ENCODE assay signal across 13 mouse cellular contexts in genomic region chr4:148214460-148215136, GRCm38 (mm10). TPM values are rescaled to one million over a fixed set of nuclear protein-coding genes. Genes with fewer than 3 reads are reported as not detected.
A peak's percentile ranks its signal among the peaks of the same experiment; 100 is the strongest.
DNase-seq lines count a peak whose midpoint lies in the region; ATAC-seq and TF ChIP-seq lines count a peak whose summit lies in the region.
"Had no signal": no experiment of that assay in that cellular context is flagged by ENCODE, and none has a peak within 500 bp of the region (broad histone marks: within the 10 kb centered on the region; RNA-seq: fewer than 3 reads in every experiment).

No protein-coding gene starts in this region.

- no peak for TF ChIP-seq CTCF in liver, postnatal 0 days (IDR thresholded peaks at IDR 0.05; ENCODE audit: low read depth)
- TF ChIP-seq CTCF in hindbrain, postnatal 0 days (IDR thresholded peaks at IDR 0.05; ENCODE audit: low read depth) = no peak

- H3K4me2 ChIP-seq in liver, embryonic 12.5 days = no peak overlapping the region
- no peak overlapping the region for H3K4me2 ChIP-seq in liver, postnatal 0 days (ENCODE audit: low read depth, low read length)
- no peak overlapping the region for H3K4me2 ChIP-seq in hindbrain, postnatal 0 days (ENCODE audit: low read depth, low read length)
- no peak overlapping the region for H3K4me2 ChIP-seq in midbrain, embryonic 14.5 days (ENCODE audit: low read length)
- H3K4me2 ChIP-seq: heart, embryonic 15.5 days; lung, embryonic 15.5 days had no signal

- peak; percentile 17 for DNase-seq in cerebellum, adult 11-12 months
- no peak for DNase-seq in cerebellum, postnatal 25 days
- no peak for DNase-seq in liver, postnatal 0 days
- DNase-seq in hindbrain, postnatal 0 days (ENCODE audit: low spot score) = no peak
- DNase-seq in midbrain, embryonic 14.5 days = no peak
- DNase-seq in c-Kit-positive CD71-positive TER-119-positive erythroid progenitor cells, embryonic 14.5 days (ENCODE audit: low spot score) = no peak
- DNase-seq in thymus, adult 18-20 months = no peak
- DNase-seq: spleen, adult 18-20 months had no signal

- no peak overlapping the region for H3K27ac ChIP-seq in liver, embryonic 12.5 days
- no peak overlapping the region for H3K27ac ChIP-seq in liver, postnatal 0 days (ENCODE audit: low read depth)
- H3K27ac ChIP-seq in hindbrain, postnatal 0 days = no peak overlapping the region
- no peak overlapping the region for H3K27ac ChIP-seq in midbrain, embryonic 14.5 days (replicated peaks; ENCODE audit: low read depth, low read length)
- H3K27ac ChIP-seq: heart, embryonic 15.5 days; lung, embryonic 15.5 days had no signal

- no peak for TF ChIP-seq EP300 in liver, postnatal 0 days (IDR thresholded peaks at IDR 0.05; ENCODE audit: low read depth)

- ATAC-seq in liver, embryonic 12.5 days = 0 out of 2 replicates have a peak, but pooled peaks have one; percentile 13
- ATAC-seq in liver, postnatal 0 days = no peak
- ATAC-seq in hindbrain, postnatal 0 days = 0 out of 2 replicates have a peak, but pooled peaks have one; percentile 19
- ATAC-seq in midbrain, embryonic 14.5 days (ENCODE audit: low FRiP score, low TSS enrichment) = 0 out of 2 replicates have a peak, but pooled peaks have one; percentile 9
- ATAC-seq: intestine, postnatal 0 days had no signal

- no peaks in the 10 kb centered on the region for H3K9me3 ChIP-seq in liver, embryonic 12.5 days (replicated peaks)
- no peaks in the 10 kb centered on the region for H3K9me3 ChIP-seq in liver, postnatal 0 days (ENCODE audit: low read length)
- no peaks in the 10 kb centered on the region for H3K9me3 ChIP-seq in hindbrain, postnatal 0 days (ENCODE audit: low read length)
- H3K9me3 ChIP-seq in midbrain, embryonic 14.5 days (ENCODE audit: control insufficient read depth, low read length) = no peaks in the 10 kb centered on the region
- H3K9me3 ChIP-seq: heart, embryonic 15.5 days; lung, embryonic 15.5 days had no signal

- H3K36me3 ChIP-seq in liver, embryonic 12.5 days = no peaks in the 10 kb centered on the region
- H3K36me3 ChIP-seq in liver, postnatal 0 days (replicated peaks; ENCODE audit: insufficient read depth, low read length) = no peaks in the 10 kb centered on the region
- no peaks in the 10 kb centered on the region for H3K36me3 ChIP-seq in hindbrain, postnatal 0 days (ENCODE audit: insufficient read depth, low read length)
- H3K36me3 ChIP-seq in midbrain, embryonic 14.5 days (ENCODE audit: control insufficient read depth, insufficient read depth, low read length) = no peaks in the 10 kb centered on the region
- H3K36me3 ChIP-seq: heart, embryonic 15.5 days; lung, embryonic 15.5 days had no signal

- no peaks in the 10 kb centered on the region for H3K4me1 ChIP-seq in liver, embryonic 12.5 days
- H3K4me1 ChIP-seq in liver, postnatal 0 days (ENCODE audit: insufficient read depth) = peaks cover 6% of the 10 kb centered on the region; the same call in 1 of the 2 replicates
- H3K4me1 ChIP-seq in hindbrain, postnatal 0 days (ENCODE audit: insufficient read depth, low read length) = peaks cover 12% of the 10 kb centered on the region; the same call in 1 of the 2 replicates
- peaks cover 23% of the 10 kb centered on the region for H3K4me1 ChIP-seq in midbrain, embryonic 14.5 days (ENCODE audit: control insufficient read depth, insufficient read depth, low read length)
- H3K4me1 ChIP-seq: heart, embryonic 15.5 days; lung, embryonic 15.5 days had no signal

- H3K9ac ChIP-seq in liver, embryonic 12.5 days = no peak overlapping the region
- no peak overlapping the region for H3K9ac ChIP-seq in liver, postnatal 0 days (replicated peaks)
- no peak overlapping the region for H3K9ac ChIP-seq in hindbrain, postnatal 0 days (replicated peaks; ENCODE audit: low read length)
- H3K9ac ChIP-seq in midbrain, embryonic 14.5 days (replicated peaks; ENCODE audit: low read length) = no peak overlapping the region
- H3K9ac ChIP-seq: heart, embryonic 15.5 days; lung, embryonic 15.5 days had no signal

- 44% methylated on average over 5 of the region's 5 CpGs for WGBS in liver, embryonic 12.5 days (ENCODE audit: insufficient replicate concordance)
- 53% methylated on average over 5 of the region's 5 CpGs for WGBS in liver, postnatal 0 days (ENCODE audit: insufficient replicate concordance)
- 39% methylated on average over 5 of the region's 5 CpGs for WGBS in hindbrain, postnatal 0 days
- WGBS in midbrain, embryonic 14.5 days = 51% methylated on average over 5 of the region's 5 CpGs

- H3K27me3 ChIP-seq in liver, embryonic 12.5 days (replicated peaks) = peaks cover 96% of the 10 kb centered on the region
- peaks cover 14% of the 10 kb centered on the region; the same call in 1 of the 2 replicates for H3K27me3 ChIP-seq in liver, postnatal 0 days (ENCODE audit: insufficient read depth, low read length)
- H3K27me3 ChIP-seq in hindbrain, postnatal 0 days (ENCODE audit: insufficient read depth, low read length) = no peaks in the 10 kb centered on the region
- 0 out of 2 replicates have a peak, but pooled peaks cover 2% of the 10 kb centered on the region for H3K27me3 ChIP-seq in midbrain, embryonic 14.5 days (ENCODE audit: control insufficient read depth, insufficient read depth, low read length)
- H3K27me3 ChIP-seq: lung, embryonic 15.5 days had no signal

- H3K4me3 ChIP-seq in liver, embryonic 12.5 days = no peak overlapping the region
- H3K4me3 ChIP-seq in liver, postnatal 0 days (ENCODE audit: low read depth, low read length) = no peak overlapping the region
- no peak overlapping the region for H3K4me3 ChIP-seq in hindbrain, postnatal 0 days (ENCODE audit: low read length)
- no peak overlapping the region for H3K4me3 ChIP-seq in midbrain, embryonic 14.5 days (replicated peaks; ENCODE audit: low read depth, low read length)
- H3K4me3 ChIP-seq: heart, embryonic 15.5 days; lung, embryonic 15.5 days; myocyte had no signal

RNA-seq across cellular contexts. Expression of gene Fbxo2, which starts 54.2 kb away (rescaled TPM):
- polyA plus RNA-seq in liver, embryonic 12.5 days (2016; fragmentation: Nextera tagmentation; extraction: Ambion mirVana) = 0.43 and 0.50 TPM in 2 replicates
- polyA plus RNA-seq in liver, postnatal 0 days (2015; fragmentation: Nextera tagmentation; extraction: Ambion mirVana) = 0.19 TPM in 1 of 2 replicates, not detected in the other
- total RNA-seq in hindbrain, postnatal 0 days (2014; rRNA removed) = 25.5 and 39.8 TPM in 2 replicates
- 45.6 and 49.9 TPM in 2 replicates for polyA plus RNA-seq in hindbrain, postnatal 0 days (2015; fragmentation: Nextera tagmentation; extraction: Ambion mirVana)
- polyA plus RNA-seq in midbrain, embryonic 14.5 days (2014; fragmentation: Nextera tagmentation; extraction: Ambion mirVana) = 3.2 and 4.0 TPM in 2 replicates

RNA-seq across cellular contexts. Expression of gene Fbxo44, which starts 54.3 kb away (rescaled TPM):
- polyA plus RNA-seq in liver, embryonic 12.5 days (2016; fragmentation: Nextera tagmentation; extraction: Ambion mirVana) = 1.6 and 1.7 TPM in 2 replicates
- 0.81 and 0.97 TPM in 2 replicates for polyA plus RNA-seq in liver, postnatal 0 days (2015; fragmentation: Nextera tagmentation; extraction: Ambion mirVana)
- total RNA-seq in hindbrain, postnatal 0 days (2014; rRNA removed) = 199 and 200 TPM in 2 replicates
- polyA plus RNA-seq in hindbrain, postnatal 0 days (2015; fragmentation: Nextera tagmentation; extraction: Ambion mirVana) = 118 and 122 TPM in 2 replicates
- polyA plus RNA-seq in midbrain, embryonic 14.5 days (2014; fragmentation: Nextera tagmentation; extraction: Ambion mirVana) = 102 and 106 TPM in 2 replicates

Comparison
In these comparisons a context has a peak if more than half of its experiments do, and no peak if none do; other contexts are left out.
1. RNA of gene Fbxo44, which starts 54.3 kb away (polyA plus RNA-seq): 118 to 122 TPM in hindbrain, postnatal 0 days and 102 to 106 TPM in midbrain, embryonic 14.5 days; 1.6 to 1.7 TPM in liver, embryonic 12.5 days and 0.81 to 0.97 TPM in liver, postnatal 0 days; every median in the first group is over 10 times any median in the second.